ENCODE assay signal across 13 mouse cellular contexts in the genomic region with DNA sequence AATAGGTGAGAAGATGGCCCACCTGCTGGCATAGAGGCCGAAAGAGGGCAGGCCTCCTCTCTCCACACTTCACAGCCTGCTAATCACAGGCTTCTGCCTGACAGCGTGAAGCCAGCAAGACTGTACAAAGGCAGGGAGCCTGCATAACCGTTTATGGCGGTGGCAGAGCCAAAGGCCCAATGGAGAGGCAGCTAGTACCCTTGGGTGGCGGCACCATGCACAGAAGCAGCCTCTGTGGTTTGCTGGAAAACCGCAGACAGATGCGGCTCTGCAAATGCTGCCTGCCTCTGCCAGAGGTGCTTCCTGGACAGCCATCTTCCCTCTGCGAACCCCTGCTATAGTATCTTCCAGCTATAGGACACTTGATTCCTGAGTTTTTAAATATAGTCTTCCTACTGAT.
A peak's percentile ranks its signal among the peaks of the same experiment; 100 is the strongest.
DNase-seq lines count a peak whose midpoint lies in the region; ATAC-seq and TF ChIP-seq lines count a peak whose summit lies in the region.
"Had no signal": no experiment of that assay in that cellular context is flagged by ENCODE, and none has a peak within 500 bp of the region (broad histone marks: within the 10 kb centered on the region; RNA-seq: fewer than 3 reads in every experiment).

No protein-coding gene starts in this region.

- no peaks in the 10 kb centered on the region for H3K9me3 ChIP-seq in megakaryocyte, embryonic 14.5 days
- no peaks in the 10 kb centered on the region for H3K9me3 ChIP-seq in G1E (replicated peaks)
- no peaks in the 10 kb centered on the region for H3K9me3 ChIP-seq in kidney, embryonic 16.5 days (ENCODE audit: low read length)
- H3K9me3 ChIP-seq: forebrain, embryonic 15.5 days; neural tube, embryonic 12.5 days had no signal

- H3K79me2 ChIP-seq in myocyte (ENCODE audit: control insufficient read depth, insufficient read depth) = no peaks in the 10 kb centered on the region

- H3K4me1 ChIP-seq in megakaryocyte, embryonic 14.5 days = peaks cover 99% of the 10 kb centered on the region
- H3K4me1 ChIP-seq in G1E (ENCODE audit: insufficient read depth, low read depth, low read length) = peaks cover 84% of the 10 kb centered on the region
- H3K4me1 ChIP-seq in kidney, embryonic 16.5 days (ENCODE audit: insufficient read depth, low read length) = peaks cover 38% of the 10 kb centered on the region

- no peak for TF ChIP-seq CTCF in G1E (IDR thresholded peaks at IDR 0.05; ENCODE audit: low read depth, low read length)

- no peaks in the 10 kb centered on the region for H3K36me3 ChIP-seq in megakaryocyte, embryonic 14.5 days (replicated peaks; ENCODE audit: low read length)
- H3K36me3 ChIP-seq in G1E (replicated peaks) = peaks cover 7% of the 10 kb centered on the region
- no peaks in the 10 kb centered on the region for H3K36me3 ChIP-seq in myocyte (ENCODE audit: control insufficient read depth, insufficient read depth)
- H3K36me3 ChIP-seq in kidney, embryonic 16.5 days (ENCODE audit: insufficient read depth, low read length) = no peaks in the 10 kb centered on the region
- H3K36me3 ChIP-seq: forebrain, embryonic 15.5 days; neural tube, embryonic 12.5 days had no signal

- H3K4me3 ChIP-seq in megakaryocyte, embryonic 14.5 days (replicated peaks) = peak overlapping the region; percentile 46
- peak overlapping the region; percentile 43; the same call in 1 of the 2 replicates for H3K4me3 ChIP-seq in G1E (ENCODE audit: low read depth, low read length)
- no peak overlapping the region for H3K4me3 ChIP-seq in myocyte
- H3K4me3 ChIP-seq in kidney, embryonic 16.5 days (ENCODE audit: low read length) = no peak overlapping the region
- H3K4me3 ChIP-seq: forebrain, embryonic 15.5 days; neural tube, embryonic 12.5 days had no signal

- H3K27ac ChIP-seq in kidney, embryonic 16.5 days (ENCODE audit: low read length) = no peak overlapping the region
- H3K27ac ChIP-seq: forebrain, embryonic 15.5 days; neural tube, embryonic 12.5 days had no signal

- peak overlapping the region; percentile 12 for H3K4me2 ChIP-seq in myocyte (ENCODE audit: low read depth)
- H3K4me2 ChIP-seq in kidney, embryonic 16.5 days (replicated peaks; ENCODE audit: low read depth, low read length) = no peak overlapping the region
- H3K4me2 ChIP-seq: forebrain, embryonic 15.5 days; midbrain, embryonic 11.5 days; neural tube, embryonic 12.5 days had no signal

- H3K9ac ChIP-seq in kidney, embryonic 16.5 days (replicated peaks; ENCODE audit: low read length) = no peak overlapping the region
- H3K9ac ChIP-seq: forebrain, embryonic 15.5 days; neural tube, embryonic 12.5 days had no signal

- no peak for DNase-seq in G1E (ENCODE audit: low spot score)
- DNase-seq in thymus, postnatal 36 days = peak; percentile 80 to 88
- no peak for DNase-seq in cerebellum, postnatal 25 days
- DNase-seq: cerebellum, adult 9-11 months; gastrocnemius, postnatal 25 days had no signal

- no peak overlapping the region for H3ac ChIP-seq in myocyte (ENCODE audit: control insufficient read depth, insufficient read length)

- WGBS in kidney, embryonic 16.5 days = 42% methylated on average over 8 of the region's 8 CpGs

- no peak for TF ChIP-seq POLR2A in myocyte (IDR thresholded peaks at IDR 0.05; ENCODE audit: insufficient read length, low read depth)

- no peak for ATAC-seq in megakaryocyte, adult 5-6 weeks (ENCODE audit: poor library complexity, severe bottlenecking)
- no peak for ATAC-seq in G1E (ENCODE audit: extremely low read depth, insufficient number of reproducible peaks, low FRiP score, poor library complexity, severe bottlenecking)
- no peak for ATAC-seq in kidney, embryonic 16.5 days (ENCODE audit: low FRiP score, low TSS enrichment)
- no peak for ATAC-seq in monocyte, adult 5-6 weeks (replicated peaks; ENCODE audit: insufficient number of reproducible peaks, low FRiP score, low TSS enrichment, poor library complexity, severe bottlenecking)
- ATAC-seq: forebrain, embryonic 15.5 days had no signal

- no peaks in the 10 kb centered on the region for H3K27me3 ChIP-seq in megakaryocyte, embryonic 14.5 days (replicated peaks)
- H3K27me3 ChIP-seq in G1E (ENCODE audit: insufficient read depth, low read length) (no peaks in the 10 kb centered on the region), myocyte (ENCODE audit: control insufficient read depth, insufficient read depth, insufficient read length) (no peaks in the 10 kb centered on the region)
- H3K27me3 ChIP-seq in kidney, embryonic 16.5 days (ENCODE audit: insufficient read depth, low read length) = 0 out of 2 replicates have a peak, but pooled peaks cover 3% of the 10 kb centered on the region
- H3K27me3 ChIP-seq: forebrain, embryonic 15.5 days had no signal

TF ChIP-seq in myocyte, 11 proteins besides CTCF, POLR2A, EP300 and RAD21:
- no peak for TF ChIP-seq CEBPB (IDR thresholded peaks at IDR 0.05; ENCODE audit: insufficient read depth, poor library complexity, severe bottlenecking)
- TF ChIP-seq POLR2AphosphoS2 (IDR thresholded peaks at IDR 0.05; ENCODE audit: insufficient read length, low read depth) = no peak
- no peak for TF ChIP-seq REST (IDR thresholded peaks at IDR 0.05; ENCODE audit: insufficient read depth, insufficient read length)
- peak in 2 of 3 experiments; percentile 25 to 58 for TF ChIP-seq MYOG (IDR thresholded peaks at IDR 0.05; ENCODE audit: control insufficient read depth in 1 of 3, insufficient read depth in 1 of 3, insufficient read length in 2 of 3, low read depth in 2 of 3)
- no peak for TF ChIP-seq MAX (IDR thresholded peaks at IDR 0.05; ENCODE audit: low read depth)
- no peak for TF ChIP-seq USF1 (IDR thresholded peaks at IDR 0.05; ENCODE audit: low read depth)
- TF ChIP-seq E2F4 (IDR thresholded peaks at IDR 0.05; ENCODE audit: insufficient read depth) = no peak
- peak; percentile 32 for TF ChIP-seq SRF (IDR thresholded peaks at IDR 0.05; ENCODE audit: control insufficient read depth, insufficient read length, low read depth)
- no peak for TF ChIP-seq TCF12 (IDR thresholded peaks at IDR 0.05; ENCODE audit: insufficient read depth, poor library complexity, severe bottlenecking)
- TF ChIP-seq MYOD1 (IDR thresholded peaks at IDR 0.05; ENCODE audit: control insufficient read depth in 1 of 3, insufficient read length in 2 of 3, low read depth in 2 of 3) = peak in 2 of 3 experiments; percentile 24 to 25
TF ChIP-seq in myocyte: peak in this region for 3.

Comparison
In these comparisons a context has a peak if more than half of its experiments do, and no peak if none do; other contexts are left out.
1. H3K4me3 ChIP-seq: peak in megakaryocyte, embryonic 14.5 days (single experiment) and G1E (single experiment); none in myocyte (single experiment) and kidney, embryonic 16.5 days (single experiment).
2. DNase-seq: peak in thymus, postnatal 36 days (2 of 2); none in G1E (single experiment) and cerebellum, postnatal 25 days (0 of 2).